Mouse (Mus musculus) stomach, embryonic 14.5 days (tissue): ENCODE measurements around the gene Cntnap5c. TPM values are rescaled to one million over a fixed set of nuclear protein-coding genes. Genes with fewer than 3 reads are reported as not detected.

Experiments used
- ATAC-seq: fragments of 200-750 bp; cut with Nextera tagmentation; 2 replicates; pipeline ENCODE4 v1.8.0; 2017; ENCODE audit warnings: low read depth, moderate TSS enrichment; ENCODE audit not compliant: insufficient number of reproducible peaks, insufficient read depth, low FRiP score
- H3K27ac ChIP-seq: fragments of 300-500 bp; sonication (generic); 2 replicates; pipeline ENCODE4 v1.5.1; 2014; ENCODE audit warnings: mild to moderate bottlenecking, low read length, moderate library complexity, mixed read lengths
- H3K27me3 ChIP-seq: fragments of 300-500 bp; sonication (generic); 2 replicates; pipeline ENCODE4 v1.6.1; 2014; ENCODE audit warnings: low read length, control low read depth, mixed read lengths; ENCODE audit not compliant: control insufficient read depth, insufficient read depth
- H3K36me3 ChIP-seq: fragments of 300-500 bp; sonication (generic); 2 replicates; pipeline ENCODE4 v1.6.1; 2014; ENCODE audit warnings: mild to moderate bottlenecking, control low read depth, low read length, moderate library complexity, mixed read lengths; ENCODE audit not compliant: control insufficient read depth, insufficient read depth
- H3K4me1 ChIP-seq: fragments of 300-500 bp; sonication (generic); 2 replicates; pipeline ENCODE4 v1.6.1; 2014; ENCODE audit warnings: low read length, control low read depth, mixed read lengths; ENCODE audit not compliant: control insufficient read depth, insufficient read depth
- H3K4me2 ChIP-seq: fragments of 300-500 bp; sonication (generic); replicated peaks from 2 replicates; pipeline ENCODE4 v1.6.1; 2014; ENCODE audit warnings: low read depth, low read length, control low read depth
- H3K4me3 ChIP-seq: fragments of 300-500 bp; sonication (generic); 2 replicates; pipeline ENCODE4 v1.5.1; 2014; ENCODE audit warnings: low read depth, low read length, control low read depth
- H3K9ac ChIP-seq: fragments of 300-500 bp; sonication (generic); replicated peaks from 2 replicates; pipeline ENCODE4 v1.6.1; 2014; ENCODE audit warnings: low read depth, mild to moderate bottlenecking, control low read depth, low read length, moderate library complexity, mixed read lengths
- H3K9me3 ChIP-seq: fragments of 300-500 bp; sonication (generic); 2 replicates; pipeline ENCODE4 v1.6.1; 2016; ENCODE audit warnings: low read depth, low read length, control low read depth; ENCODE audit not compliant: control insufficient read depth
- WGBS: fragments of 180-500 bp; shearing (Covaris S2); extraction: QIAGEN DNeasy Blood & Tissue Kit; methylation state at CpG from one replicate; pipeline ENCODE4 v1.1.7; 2014; 5-methylcytosine and 5-hydroxymethylcytosine counted together
- polyA plus RNA-seq: library from polyadenylated mRNA; unstranded; fragments of >200 nt; fragmentation: Nextera tagmentation; extraction: Ambion mirVana; gene quantifications from 2 replicates; pipeline ENCODE4 v1.2.1, GENCODE M21; 2014

Gene Cntnap5c
- polyA plus RNA-seq, 1 experiment from 2014 or later: not detected

DNA sequence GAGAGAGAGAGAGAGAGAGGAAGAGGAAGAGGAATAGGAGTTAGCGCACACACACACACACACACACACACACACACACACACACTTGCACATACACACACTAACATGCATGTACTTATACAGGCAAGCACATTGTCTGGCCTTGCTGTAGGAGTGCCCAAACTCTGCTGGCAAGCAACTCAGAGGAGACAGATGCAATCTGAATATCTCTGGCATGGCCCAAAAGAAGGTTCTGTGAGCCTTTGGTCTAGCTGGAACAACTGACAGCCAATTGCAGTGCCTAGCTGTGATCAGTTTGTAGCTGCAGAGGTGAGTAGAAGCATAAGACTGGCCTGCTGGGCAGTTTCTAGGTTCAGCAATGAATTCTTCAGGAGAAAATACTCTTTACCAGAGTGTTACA lies 313.3 kb downstream of the Cntnap5c start:
- WGBS: 88% methylated on average over 1 of the region's 1 CpGs
- H3K27ac ChIP-seq: no peak overlapping the region
- no peak overlapping the region for H3K4me2 ChIP-seq
- no peak for ATAC-seq
- H3K4me1 ChIP-seq: no peaks in the 10 kb centered on the region
- H3K9me3 ChIP-seq: no peaks in the 10 kb centered on the region
- H3K36me3 ChIP-seq: no peaks in the 10 kb centered on the region
- H3K4me3 ChIP-seq: no peak overlapping the region
- no peak overlapping the region for H3K9ac ChIP-seq
- H3K27me3 ChIP-seq: no peaks in the 10 kb centered on the region

DNA sequence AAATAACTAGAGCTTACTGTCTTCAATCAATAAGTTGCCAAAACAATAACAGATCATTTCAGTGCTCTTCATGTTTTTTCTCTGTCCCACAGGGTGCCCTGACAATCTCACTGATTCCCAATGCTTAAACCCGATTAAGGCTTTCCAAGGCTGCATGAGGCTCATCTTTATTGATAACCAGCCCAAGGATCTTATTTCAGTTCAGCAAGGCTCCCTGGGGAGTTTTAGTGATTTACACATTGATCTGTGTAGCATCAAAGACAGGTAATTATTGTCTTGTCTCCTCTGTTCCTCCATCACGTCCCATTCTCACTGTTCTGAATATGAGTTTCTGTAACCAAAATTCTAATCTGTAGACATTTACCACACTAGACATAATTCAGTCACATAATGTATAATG lies 335.1 kb downstream of the Cntnap5c start:
- H3K9me3 ChIP-seq: no peaks in the 10 kb centered on the region

DNA sequence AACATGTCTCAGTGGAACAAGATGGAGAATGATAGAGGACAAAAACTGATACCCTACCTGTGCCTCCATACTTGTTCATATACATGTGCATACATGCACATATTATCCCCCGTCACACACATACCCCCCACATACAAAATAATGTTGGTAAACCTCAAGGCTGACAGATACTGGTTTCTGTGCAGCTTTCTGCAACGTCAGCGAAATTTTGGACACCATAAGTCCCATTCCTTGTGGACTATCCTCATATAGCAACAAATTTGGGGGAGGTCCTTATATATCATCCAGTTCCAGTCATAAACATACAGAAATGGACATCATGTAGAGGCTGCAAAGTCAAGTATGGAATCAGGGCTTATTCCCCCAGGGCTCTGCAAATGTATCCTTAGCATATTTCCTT lies 338.5 kb downstream of the Cntnap5c start:
- Histone ChIP-seq H3K9ac (no peak overlapping the region), H3K4me2 (no peak overlapping the region), H3K4me1 (no peaks in the 10 kb centered on the region), H3K9me3 (no peaks in the 10 kb centered on the region), H3K36me3 (no peaks in the 10 kb centered on the region), H3K4me3 (no peak overlapping the region), H3K27ac (no peak overlapping the region), H3K27me3 (no peaks in the 10 kb centered on the region)
- ATAC-seq: no peak
- WGBS: 92% methylated on average over 3 of the region's 3 CpGs

More for the DNA sequence above, 335.1 kb downstream of the Cntnap5c start:
- Histone ChIP-seq H3K9ac (no peak overlapping the region), H3K27ac (no peak overlapping the region), H3K4me2 (no peak overlapping the region), H3K4me3 (no peak overlapping the region), H3K4me1 (no peaks in the 10 kb centered on the region), H3K27me3 (no peaks in the 10 kb centered on the region), H3K36me3 (no peaks in the 10 kb centered on the region)
- ATAC-seq: no peak
- 69% methylated on average over 2 of the region's 2 CpGs for WGBS

DNA sequence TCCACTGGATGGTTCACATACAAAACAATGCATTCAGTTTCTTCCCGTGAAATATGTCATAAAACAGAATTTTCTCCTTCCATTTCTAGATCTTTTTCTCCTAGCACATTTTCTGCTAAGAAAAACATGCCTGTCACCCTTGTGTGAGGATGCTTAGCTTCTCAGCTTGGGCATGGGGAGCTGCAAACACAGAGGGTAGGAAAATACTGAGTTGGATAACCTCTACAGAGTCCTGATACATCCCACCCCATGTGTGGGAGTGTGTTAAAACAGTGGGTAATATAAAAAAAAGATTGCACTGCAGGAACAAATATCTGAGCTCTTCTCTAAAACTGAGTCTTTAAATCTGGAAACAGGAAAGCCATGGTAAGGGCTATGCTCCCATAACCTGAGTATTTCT lies 339.0 kb downstream of the Cntnap5c start:
- Histone ChIP-seq H3K4me2 (no peak overlapping the region), H3K4me1 (no peaks in the 10 kb centered on the region), H3K36me3 (no peaks in the 10 kb centered on the region), H3K9ac (no peak overlapping the region), H3K4me3 (no peak overlapping the region), H3K27me3 (no peaks in the 10 kb centered on the region), H3K27ac (no peak overlapping the region), H3K9me3 (no peaks in the 10 kb centered on the region)
- 57% methylated on average over 1 of the region's 1 CpGs for WGBS
- ATAC-seq: no peak

DNA sequence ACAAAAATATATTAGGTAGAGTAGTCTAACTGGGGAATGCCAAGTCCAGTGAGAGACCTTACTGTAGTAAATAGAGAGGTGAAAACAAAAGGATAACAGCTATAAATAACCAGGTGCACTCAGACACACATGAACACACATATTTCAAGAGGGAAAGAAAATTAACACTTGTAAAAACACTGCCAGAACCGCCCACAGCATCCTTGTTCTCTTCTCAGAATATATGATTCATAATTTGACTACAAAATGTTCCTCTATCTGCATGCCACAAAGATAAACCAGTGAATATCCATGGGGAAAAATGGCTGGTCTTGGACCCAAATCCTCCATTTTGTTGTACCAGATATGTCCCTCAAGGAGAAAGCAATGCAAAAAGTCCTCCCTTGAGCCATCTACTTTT lies 417.8 kb downstream of the Cntnap5c start:
- H3K27me3 ChIP-seq: no peaks in the 10 kb centered on the region
- no peak overlapping the region for H3K27ac ChIP-seq
- no peak overlapping the region for H3K4me3 ChIP-seq
- H3K9ac ChIP-seq: no peak overlapping the region
- H3K4me1 ChIP-seq: no peaks in the 10 kb centered on the region
- no peak for ATAC-seq
- H3K4me2 ChIP-seq: no peak overlapping the region
- 77% methylated on average over 1 of the region's 1 CpGs for WGBS
- no peaks in the 10 kb centered on the region for H3K9me3 ChIP-seq
- no peaks in the 10 kb centered on the region for H3K36me3 ChIP-seq

DNA sequence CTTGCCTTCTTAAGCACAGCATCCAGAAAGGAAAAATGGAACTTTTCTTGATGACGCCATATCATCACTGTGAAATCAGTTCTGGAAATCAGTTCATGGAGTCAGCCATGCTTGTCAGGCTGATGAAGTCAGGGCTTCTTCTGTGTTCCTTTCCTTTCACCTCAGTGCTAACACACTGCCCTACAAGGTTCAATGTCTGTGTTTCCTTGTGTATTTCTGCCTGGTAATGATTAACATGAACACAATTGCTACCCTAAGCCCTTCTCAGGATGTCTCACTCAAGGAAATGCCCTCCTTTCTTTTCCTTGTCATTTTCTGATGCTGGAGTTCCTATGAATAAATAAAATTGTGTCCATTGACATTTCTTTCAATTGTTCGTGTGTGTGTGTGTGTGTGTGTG lies 431.8 kb downstream of the Cntnap5c start:
- no peaks in the 10 kb centered on the region for H3K4me1 ChIP-seq
- 73% methylated on average over 2 of the region's 2 CpGs for WGBS
- no peak overlapping the region for H3K4me3 ChIP-seq
- no peak overlapping the region for H3K27ac ChIP-seq
- no peak overlapping the region for H3K4me2 ChIP-seq
- H3K9me3 ChIP-seq: no peaks in the 10 kb centered on the region
- no peak for ATAC-seq
- H3K36me3 ChIP-seq: no peaks in the 10 kb centered on the region
- H3K27me3 ChIP-seq: no peaks in the 10 kb centered on the region
- no peak overlapping the region for H3K9ac ChIP-seq

DNA sequence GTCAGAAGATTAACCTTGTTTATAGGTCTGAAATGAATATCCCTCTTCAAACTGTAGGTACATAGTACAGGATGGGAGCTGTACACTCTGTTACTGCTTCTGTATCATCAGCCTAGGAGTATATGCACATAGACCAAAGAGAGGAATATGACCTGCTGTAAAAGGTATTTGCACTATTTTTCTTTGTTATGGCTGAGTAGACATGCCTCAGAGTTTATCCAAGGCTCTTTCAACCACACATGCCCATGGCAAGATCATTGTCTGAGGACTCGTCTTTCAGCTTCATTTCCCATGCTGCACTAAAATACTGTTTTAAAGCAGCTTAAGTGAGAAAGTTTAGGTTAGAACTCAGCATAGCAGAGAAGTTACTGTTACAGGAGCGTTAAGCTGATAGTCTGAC lies 498.7 kb downstream of the Cntnap5c start:
- Histone ChIP-seq H3K9me3 (no peaks in the 10 kb centered on the region), H3K27ac (no peak overlapping the region), H3K4me3 (no peak overlapping the region), H3K9ac (no peak overlapping the region), H3K4me2 (no peak overlapping the region), H3K27me3 (no peaks in the 10 kb centered on the region), H3K4me1 (no peaks in the 10 kb centered on the region), H3K36me3 (no peaks in the 10 kb centered on the region)
- ATAC-seq: no peak
- 76% methylated on average over 2 of the region's 2 CpGs for WGBS

DNA sequence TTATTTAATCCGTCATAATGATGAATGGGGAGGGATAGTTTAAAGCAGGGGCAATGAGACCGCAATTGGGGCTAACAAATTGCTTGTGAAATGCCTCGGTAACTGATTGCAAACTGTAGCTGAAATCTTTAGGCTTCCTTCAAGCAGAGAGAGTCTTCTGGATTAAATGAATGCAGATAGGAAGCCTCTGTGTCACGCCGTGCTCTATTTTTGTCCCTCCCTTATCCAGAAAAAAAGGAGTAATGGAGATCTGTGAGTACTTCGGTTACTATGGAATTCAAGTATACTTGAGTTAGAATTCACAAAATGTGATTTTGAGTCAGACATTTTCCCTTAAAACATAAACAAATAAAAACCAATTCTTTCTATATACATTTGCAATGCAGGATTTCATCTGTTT lies 581.9 kb downstream of the Cntnap5c start:
- Histone ChIP-seq H3K9me3 (no peaks in the 10 kb centered on the region), H3K27me3 (no peaks in the 10 kb centered on the region), H3K4me2 (no peak overlapping the region), H3K9ac (no peak overlapping the region), H3K36me3 (no peaks in the 10 kb centered on the region), H3K27ac (no peak overlapping the region), H3K4me3 (no peak overlapping the region), H3K4me1 (no peaks in the 10 kb centered on the region)
- no peak for ATAC-seq
- 72% methylated on average over 6 of the region's 6 CpGs for WGBS

DNA sequence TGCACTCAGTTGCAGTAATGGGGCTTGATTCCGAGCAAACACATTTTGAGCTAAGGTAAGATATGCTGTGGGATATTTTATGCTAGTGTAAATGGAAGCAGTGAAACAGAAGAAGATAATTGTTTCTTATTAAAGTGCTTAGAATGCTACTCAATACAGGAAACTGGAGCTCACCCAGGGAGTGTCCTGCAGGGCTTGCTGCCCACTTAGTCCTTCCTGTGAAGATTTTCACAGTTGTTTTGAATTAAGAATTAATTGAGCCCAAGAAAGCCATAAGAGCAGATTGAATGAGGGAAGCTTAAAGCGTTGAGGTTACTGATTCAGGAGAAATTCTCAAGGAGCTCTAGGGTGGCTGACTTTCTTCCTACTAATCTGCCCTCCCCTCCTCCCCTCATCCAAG lies 586.9 kb downstream of the Cntnap5c start:
- H3K4me2 ChIP-seq: no peak overlapping the region
- no peaks in the 10 kb centered on the region for H3K4me1 ChIP-seq
- H3K27ac ChIP-seq: no peak overlapping the region
- H3K27me3 ChIP-seq: no peaks in the 10 kb centered on the region
- no peak overlapping the region for H3K9ac ChIP-seq
- no peak overlapping the region for H3K4me3 ChIP-seq
- no peaks in the 10 kb centered on the region for H3K9me3 ChIP-seq
- WGBS: 33% methylated on average over 2 of the region's 2 CpGs
- ATAC-seq: no peak
- no peaks in the 10 kb centered on the region for H3K36me3 ChIP-seq
